Comparison of ENCODE assay signal across 28 mouse cellular contexts in genomic region chr13:60319861-60320602, GRCm38 (mm10).
"Had no signal": no experiment of that assay in that cellular context is flagged by ENCODE, and none has a peak within 500 bp of the region (broad histone marks: within the 10 kb centered on the region; RNA-seq: fewer than 3 reads in every experiment).

No protein-coding gene starts in this region.

- H3K4me1 ChIP-seq: embryonic facial prominence, embryonic 10.5 days; embryonic facial prominence, embryonic 15.5 days; forebrain, embryonic 10.5 days; forebrain, embryonic 12.5 days; forebrain, embryonic 13.5 days; forebrain, embryonic 15.5 days had no signal

- H3K36me3 ChIP-seq: embryonic facial prominence, embryonic 10.5 days; embryonic facial prominence, embryonic 12.5 days; embryonic facial prominence, embryonic 13.5 days; embryonic facial prominence, embryonic 15.5 days; forebrain, embryonic 10.5 days; forebrain, embryonic 12.5 days; forebrain, embryonic 15.5 days had no signal

- H3K27ac ChIP-seq: embryonic facial prominence, embryonic 10.5 days; embryonic facial prominence, embryonic 12.5 days; embryonic facial prominence, embryonic 13.5 days; embryonic facial prominence, embryonic 15.5 days; forebrain, embryonic 10.5 days; forebrain, embryonic 12.5 days; forebrain, embryonic 13.5 days; forebrain, embryonic 15.5 days had no signal

- H3K4me2 ChIP-seq: embryonic facial prominence, embryonic 12.5 days; embryonic facial prominence, embryonic 13.5 days; embryonic facial prominence, embryonic 15.5 days; forebrain, embryonic 12.5 days; forebrain, embryonic 13.5 days; forebrain, embryonic 15.5 days had no signal

- H3K4me3 ChIP-seq: embryonic facial prominence, embryonic 10.5 days; embryonic facial prominence, embryonic 12.5 days; embryonic facial prominence, embryonic 13.5 days; embryonic facial prominence, embryonic 15.5 days; erythroblast, embryonic 14.5 days; forebrain, embryonic 10.5 days; forebrain, embryonic 12.5 days; forebrain, embryonic 13.5 days; forebrain, embryonic 15.5 days; gastrocnemius, adult 2 months had no signal

- H3K9me3 ChIP-seq: embryonic facial prominence, embryonic 10.5 days; embryonic facial prominence, embryonic 12.5 days; embryonic facial prominence, embryonic 13.5 days; embryonic facial prominence, embryonic 15.5 days; forebrain, embryonic 10.5 days; forebrain, embryonic 12.5 days; forebrain, embryonic 13.5 days; forebrain, embryonic 15.5 days had no signal

- H3K27me3 ChIP-seq: embryonic facial prominence, embryonic 12.5 days; embryonic facial prominence, embryonic 13.5 days; embryonic facial prominence, embryonic 15.5 days; forebrain, embryonic 12.5 days; forebrain, embryonic 13.5 days; forebrain, embryonic 15.5 days had no signal

- H3K9ac ChIP-seq: embryonic facial prominence, embryonic 12.5 days; embryonic facial prominence, embryonic 13.5 days; embryonic facial prominence, embryonic 15.5 days; forebrain, embryonic 12.5 days; forebrain, embryonic 13.5 days; forebrain, embryonic 15.5 days; forebrain, postnatal 0 days had no signal

- ATAC-seq: forebrain, embryonic 13.5 days; forebrain, embryonic 14.5 days; forebrain, embryonic 15.5 days; forebrain, embryonic 16.5 days; forebrain, postnatal 0 days had no signal

- DNase-seq: cerebellum, adult 2 months; cerebellum, adult 8-10 months; cerebellum, adult 9-10 months; cerebellum, adult 9-11 months; cerebellum, postnatal 10 days; cerebellum, postnatal 14 days; cerebellum, postnatal 25 days; cerebellum, postnatal 36 days; embryo, embryonic 11 days; forebrain, postnatal 0 days; gastrocnemius, adult 2 months; gastrocnemius, postnatal 10 days; gastrocnemius, postnatal 14 days; gastrocnemius, postnatal 25 days; gastrocnemius, postnatal 36 days; heart, adult 11 months; heart, adult 18-20 months had no signal
